Mouse (Mus musculus) forebrain, embryonic 14.5 days (tissue): ENCODE data around the gene Ssu72. TPM values are rescaled to one million over a fixed set of nuclear protein-coding genes. Genes with fewer than 3 reads are reported as not detected.

Source experiments
- ATAC-seq: fragments of 200-750 bp; cut with Nextera tagmentation; 2 replicates; pipeline ENCODE4 v1.8.0; 2017; ENCODE audit warnings: mild to moderate bottlenecking, moderate library complexity
- DNase-seq: peaks from one replicate; pipeline ENCODE4 v3.0.0-alpha.2; 2015; ENCODE audit warnings: low spot score
- H3K27ac ChIP-seq: fragments of 300-500 bp; sonication (generic); 2 replicates; pipeline ENCODE4 v1.5.1; 2014; ENCODE audit warnings: low read depth, mild to moderate bottlenecking, control low read depth, low read length, moderate library complexity
- H3K27me3 ChIP-seq: fragments of 300-500 bp; sonication (generic); replicated peaks from 2 replicates; pipeline ENCODE4 v1.6.1; 2014; ENCODE audit warnings: low read length, control low read depth, mixed read lengths; ENCODE audit not compliant: control insufficient read depth, insufficient read depth
- H3K36me3 ChIP-seq: fragments of 300-500 bp; sonication (generic); 2 replicates; pipeline ENCODE4 v1.6.1; 2014; ENCODE audit warnings: low read length, control low read depth; ENCODE audit not compliant: control insufficient read depth, insufficient read depth
- H3K4me1 ChIP-seq: fragments of 300-500 bp; sonication (generic); 2 replicates; pipeline ENCODE4 v1.6.1; 2014; ENCODE audit warnings: antibody characterized with exemption, low read length, control low read depth; ENCODE audit not compliant: control insufficient read depth, insufficient read depth
- H3K4me2 ChIP-seq: fragments of 300-500 bp; sonication (generic); 2 replicates; pipeline ENCODE4 v1.6.1; 2014; ENCODE audit warnings: mild to moderate bottlenecking, control low read depth, low read length
- H3K4me3 ChIP-seq: fragments of 300-500 bp; sonication (generic); 2 replicates; pipeline ENCODE4 v1.5.1; 2014; ENCODE audit warnings: low read depth, low read length, control low read depth
- H3K9ac ChIP-seq: fragments of 300-500 bp; sonication (generic); 2 replicates; pipeline ENCODE4 v1.6.1; 2014; ENCODE audit warnings: mild to moderate bottlenecking, low read length, control low read depth, moderate library complexity
- H3K9me3 ChIP-seq: fragments of 300-500 bp; sonication (generic); replicated peaks from 2 replicates; pipeline ENCODE4 v1.6.1; 2016; ENCODE audit warnings: low read length, control low read depth, mixed read lengths; ENCODE audit not compliant: control insufficient read depth
- whole genome bisulfite sequencing: fragments of 180-500 bp; shearing (Covaris S2); extraction: QIAGEN DNeasy Blood & Tissue Kit; methylation state at CpG from one replicate; pipeline ENCODE4 v1.1.7; 2014; 5-methylcytosine and 5-hydroxymethylcytosine counted together
- polyA plus RNA-seq: library from polyadenylated mRNA; unstranded; fragments of >200 nt; fragmentation: Nextera tagmentation; extraction: Ambion mirVana; gene quantifications from 2 replicates; pipeline ENCODE4 v1.2.1, GENCODE M21; 2014

Ssu72 gene
- polyA plus RNA-seq, 1 experiment from 2014 or later: 179 TPM

GRCm38 (mm10) chr4:155695531-155696062 lies 9.0 kb upstream of the Ssu72 start:
- ATAC-seq (no peak), DNase-seq (no peak)
- Histone ChIP-seq H3K4me1 (peaks cover 12% of the 10 kb centered on the region), H3K36me3 (no peaks in the 10 kb centered on the region), H3K4me3 (peak overlapping the region; percentile 61), H3K9me3 (no peaks in the 10 kb centered on the region), H3K27me3 (peaks cover 9% of the 10 kb centered on the region), H3K9ac (peak overlapping the region; percentile 77; the same call in 1 of the 2 replicates), H3K4me2 (peak overlapping the region; percentile 80), H3K27ac (no peak overlapping the region)
- WGBS: 82% methylated on average over 4 of the region's 4 CpGs

- Histone ChIP-seq H3K27ac (no peak overlapping the region), H3K9me3 (no peaks in the 10 kb centered on the region), H3K4me3 (no peak overlapping the region), H3K4me1 (peaks cover 12% of the 10 kb centered on the region), H3K4me2 (peak overlapping the region; percentile 80; the same call in 1 of the 2 replicates), H3K36me3 (no peaks in the 10 kb centered on the region), H3K9ac (no peak overlapping the region; the same call in 1 of the 2 replicates), H3K27me3 (peaks cover 9% of the 10 kb centered on the region)
- no peak for DNase-seq
- ATAC-seq: no peak
- 79% methylated on average over 16 of the region's 16 CpGs for WGBS
Measured at GRCm38 (mm10) chr4:155696261-155697255, 8.0 kb upstream of the Ssu72 start.

GRCm38 (mm10) chr4:155700425-155700824 lies 4.2 kb upstream of the Ssu72 start:
- DNase-seq (peak; percentile 59), ATAC-seq (no peak)
- Histone ChIP-seq H3K27ac (no peak overlapping the region), H3K9ac (no peak overlapping the region), H3K9me3 (no peaks in the 10 kb centered on the region), H3K4me2 (no peak overlapping the region), H3K4me1 (peaks cover 8% of the 10 kb centered on the region), H3K4me3 (no peak overlapping the region), H3K36me3 (no peaks in the 10 kb centered on the region), H3K27me3 (peaks cover 6% of the 10 kb centered on the region)

GRCm38 (mm10) chr4:155703425-155703929 lies 1.1 kb upstream of the Ssu72 start:
- ATAC-seq (no peak), DNase-seq (no peak)
- WGBS: 91% methylated on average over 4 of the region's 4 CpGs
- Histone ChIP-seq H3K27ac (no peak overlapping the region), H3K4me3 (no peak overlapping the region), H3K9me3 (no peaks in the 10 kb centered on the region), H3K4me1 (peaks cover 10% of the 10 kb centered on the region), H3K9ac (no peak overlapping the region), H3K36me3 (no peaks in the 10 kb centered on the region), H3K4me2 (no peak overlapping the region), H3K27me3 (no peaks in the 10 kb centered on the region)

GRCm38 (mm10) chr4:155705592-155705929 lies 961 bp downstream of the Ssu72 start:
- Histone ChIP-seq H3K27ac (peak overlapping the region; percentile 92), H3K4me2 (peak overlapping the region; percentile 71), H3K36me3 (no peaks in the 10 kb centered on the region), H3K4me3 (peak overlapping the region; percentile 94), H3K4me1 (peaks cover 10% of the 10 kb centered on the region), H3K27me3 (no peaks in the 10 kb centered on the region), H3K9me3 (no peaks in the 10 kb centered on the region), H3K9ac (peak overlapping the region; percentile 91)
- WGBS: under 1% methylated on average over 19 of the region's 19 CpGs
- no peak for DNase-seq
- no peak for ATAC-seq

- H3K4me3 ChIP-seq: no peak overlapping the region
- no peaks in the 10 kb centered on the region for H3K27me3 ChIP-seq
- H3K4me1 ChIP-seq: peaks cover 10% of the 10 kb centered on the region
- no peak overlapping the region for H3K27ac ChIP-seq
- 79% methylated on average over 2 of the region's 2 CpGs for WGBS
- no peaks in the 10 kb centered on the region for H3K9me3 ChIP-seq
- no peaks in the 10 kb centered on the region for H3K36me3 ChIP-seq
- DNase-seq (no peak), ATAC-seq (no peak)
- H3K9ac ChIP-seq: no peak overlapping the region
- no peak overlapping the region for H3K4me2 ChIP-seq
Measured at GRCm38 (mm10) chr4:155708582-155708981, 4.0 kb downstream of the Ssu72 start.

GRCm38 (mm10) chr4:155708988-155709387 lies 4.4 kb downstream of the Ssu72 start:
- peaks cover 10% of the 10 kb centered on the region for H3K4me1 ChIP-seq
- H3K9me3 ChIP-seq: no peaks in the 10 kb centered on the region
- no peak overlapping the region for H3K27ac ChIP-seq
- ATAC-seq (no peak), DNase-seq (no peak)
- no peak overlapping the region for H3K4me2 ChIP-seq
- H3K9ac ChIP-seq: no peak overlapping the region
- no peaks in the 10 kb centered on the region for H3K27me3 ChIP-seq
- H3K36me3 ChIP-seq: no peaks in the 10 kb centered on the region
- H3K4me3 ChIP-seq: no peak overlapping the region

- H3K27ac ChIP-seq: no peak overlapping the region
- no peak for DNase-seq
- no peak overlapping the region for H3K4me2 ChIP-seq
- no peak for ATAC-seq
- peaks cover 8% of the 10 kb centered on the region for H3K36me3 ChIP-seq
- 40% methylated on average over 6 of the region's 6 CpGs for WGBS
- H3K4me3 ChIP-seq: no peak overlapping the region
- H3K27me3 ChIP-seq: no peaks in the 10 kb centered on the region
- H3K9ac ChIP-seq: peak overlapping the region; percentile 8; the same call in 1 of the 2 replicates
- H3K9me3 ChIP-seq: no peaks in the 10 kb centered on the region
- H3K4me1 ChIP-seq: peaks cover 6% of the 10 kb centered on the region
Measured at GRCm38 (mm10) chr4:155710521-155711252, 6.1 kb downstream of the Ssu72 start.
